Mouse (Mus musculus) cerebellum, postnatal 4 days (tissue): ENCODE measurements around the gene Limch1.
A peak's percentile ranks its signal among the peaks of the same experiment; 100 is the strongest.

Experiments used
- DNase-seq, 2 experiments: peaks; one replicate each; pipeline ENCODE4 v3.0.0; 2022; ENCODE audit warnings: low spot score in 2 of 2, mixed read lengths in 1 of 2

Gene Limch1

DNA sequence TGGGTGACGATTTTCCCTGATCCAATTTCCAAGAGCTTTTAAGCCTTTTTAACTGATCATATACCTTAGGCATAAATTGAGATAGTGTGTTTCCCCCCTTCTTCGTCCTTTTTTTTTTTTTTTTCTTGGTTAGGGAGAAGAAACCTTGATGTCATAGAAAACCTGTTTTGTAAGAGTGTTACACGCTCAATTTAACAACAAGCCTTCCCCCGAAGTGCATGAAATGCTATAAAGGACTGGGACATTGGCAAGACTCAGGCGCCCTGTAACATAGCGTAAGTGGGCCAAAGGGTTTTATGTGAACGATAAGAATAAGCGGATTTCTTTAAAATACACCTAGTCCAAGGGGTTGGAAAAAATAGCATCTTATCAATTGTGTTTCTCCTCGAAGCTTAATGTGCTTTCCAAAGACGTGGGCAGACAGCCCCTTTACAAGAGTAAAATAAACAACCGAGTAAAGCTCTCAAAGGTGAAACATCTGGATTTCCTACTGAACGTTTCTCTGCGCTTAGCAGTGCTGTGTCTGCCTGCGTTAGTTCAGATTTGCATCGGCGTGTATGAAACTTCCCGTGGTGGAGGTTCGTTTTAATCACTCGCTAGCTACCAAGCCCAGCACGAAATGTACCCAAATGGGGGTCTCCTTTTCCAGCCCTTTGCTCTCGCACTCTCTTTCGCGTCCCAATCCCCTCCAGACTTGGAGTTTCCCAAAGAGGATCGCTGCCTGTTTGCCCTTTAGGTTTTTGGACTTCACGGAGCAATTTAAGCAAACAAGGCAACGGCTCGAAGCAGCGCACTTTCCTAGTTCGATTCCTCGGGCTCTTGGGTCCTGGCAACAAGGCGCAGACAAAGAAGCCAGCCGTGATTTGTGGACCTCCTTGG is 354.0 kb downstream of the Limch1 start:
- DNase-seq: peak in 1 of 2 experiments; percentile 10

- DNase-seq: no peak
These were observed 355.2 kb downstream of the Limch1 start for GRCm38 (mm10) chr5:67100564-67101394.

GRCm38 (mm10) chr5:67101395-67101760 is 355.8 kb downstream of the Limch1 start:
- DNase-seq: no peak

GRCm38 (mm10) chr5:67101793-67102600 is 356.4 kb downstream of the Limch1 start:
- DNase-seq: peak in 1 of 2 experiments; percentile 48

DNA sequence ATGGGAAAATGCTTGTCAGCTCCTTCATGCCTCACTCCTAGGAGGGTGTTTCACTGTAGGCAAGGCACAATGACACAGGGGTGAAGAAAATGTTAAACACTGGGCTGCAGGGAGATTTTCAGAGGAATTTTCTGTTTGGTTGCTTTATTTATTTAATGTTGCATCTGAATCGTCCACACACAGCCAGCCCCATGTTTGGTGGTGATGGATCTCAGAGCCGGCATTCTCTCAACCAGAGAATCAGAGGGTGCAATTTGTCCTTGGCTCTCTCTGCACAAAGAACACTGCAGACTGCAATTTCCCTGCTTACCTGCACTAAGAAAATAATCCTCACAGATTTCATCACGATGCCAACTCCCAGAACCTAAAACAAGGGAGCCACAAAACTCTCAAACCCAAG is 357.4 kb downstream of the Limch1 start:
- DNase-seq: no peak

DNA sequence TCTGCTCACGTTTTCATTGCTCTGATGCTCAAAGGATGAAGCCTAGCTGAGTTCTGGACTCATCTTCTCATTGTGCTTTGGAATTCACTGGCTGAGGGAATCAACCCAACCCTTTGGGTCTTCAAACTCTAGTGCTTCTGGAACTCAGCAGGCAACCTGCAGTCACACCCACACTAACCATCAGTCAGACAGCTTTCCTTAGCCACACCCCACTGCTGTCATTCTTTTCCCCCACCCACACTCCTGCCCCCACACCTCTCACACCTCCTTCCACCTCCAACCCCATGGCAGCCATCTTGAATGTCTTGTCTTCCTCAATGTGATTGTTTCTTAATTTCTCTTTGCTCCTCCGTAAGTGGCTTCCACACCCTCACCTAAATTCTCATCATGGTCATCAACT is 360.6 kb downstream of the Limch1 start:
- no peak for DNase-seq
